Mouse (Mus musculus) layer of hippocampus, postnatal 25 days (tissue): ENCODE measurements around the gene Pspc1. TPM values are rescaled to one million over a fixed set of nuclear protein-coding genes. Genes with fewer than 3 reads are reported as not detected.
"Not testable (repeated sequence)": the region's sequence is repeated elsewhere in the genome, so short reads cannot be mapped to it uniquely, and the experiment has no call there.

Experiments
- DNase-seq, 2 experiments: peaks; one replicate each; pipeline ENCODE4 v3.0.0; 2022; ENCODE audit warnings: mixed read lengths in 2 of 2, low spot score in 1 of 2; ENCODE audit errors: extremely low spot score in 1 of 2
- total RNA-seq, 2 experiments: library from RNA; stranded (reverse); gene quantifications; 2 replicates each; pipeline ENCODE4 v1.2.3; 2021

Gene Pspc1
- total RNA-seq: 10 to 100 TPM; 51.2 to 55.6 TPM

DNA sequence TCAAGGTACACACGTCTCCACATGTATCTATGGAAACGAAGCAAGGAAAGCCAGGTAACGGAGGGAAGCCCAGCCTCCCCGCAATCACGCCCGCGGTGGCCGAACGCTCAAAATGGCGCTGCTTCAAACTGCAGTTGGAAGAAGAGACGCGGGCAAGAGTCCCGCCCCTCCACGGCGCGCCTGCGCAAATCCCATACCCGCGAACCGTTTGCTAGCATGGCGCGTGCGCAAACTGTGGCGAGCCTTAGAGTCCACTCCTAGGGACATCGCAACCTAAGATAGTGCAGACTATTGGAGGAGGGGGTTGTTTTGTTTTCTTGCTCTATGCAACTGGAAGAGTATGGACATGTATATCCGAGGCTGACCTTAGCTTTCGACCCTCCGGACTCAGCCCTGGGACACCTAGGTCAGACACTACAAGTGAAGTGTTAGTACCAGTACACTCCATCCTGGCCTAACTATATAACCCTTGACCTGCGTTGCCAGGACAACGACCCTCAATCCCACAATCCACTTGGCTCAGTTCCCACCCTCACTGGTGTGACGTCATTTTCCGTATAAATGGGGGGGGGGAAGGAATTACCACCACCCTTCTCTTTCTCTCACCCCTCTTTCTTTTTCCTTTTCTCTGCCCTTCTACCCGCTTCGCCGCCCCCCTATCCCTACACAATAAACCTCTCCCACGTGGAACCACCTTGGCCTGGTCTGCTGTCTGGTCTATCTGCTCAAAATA lies at the start of gene Pspc1:
Gene Pspc1 (minus strand): TSS at position 117 of the 733 bp plus-strand sequence.
- DNase-seq: peak; percentile 94 to 95

DNA sequence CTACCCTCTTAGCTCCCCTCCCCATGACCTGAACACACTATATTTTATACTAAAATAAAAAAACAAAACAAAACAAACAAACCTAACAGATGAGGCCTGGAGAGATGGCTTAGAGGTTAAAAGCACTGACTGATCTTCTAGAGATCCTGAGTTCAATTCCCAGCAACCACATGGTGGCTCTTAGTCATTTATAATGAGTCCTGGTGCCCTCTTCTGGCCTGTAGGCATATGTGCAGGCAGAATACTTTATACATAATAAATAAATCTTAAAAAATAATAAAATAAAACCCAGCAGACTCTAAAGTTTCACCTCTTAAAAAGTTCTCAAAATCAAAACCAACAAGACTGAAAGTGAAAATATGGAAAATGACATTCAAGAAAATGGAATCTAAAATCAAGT lies 46.4 kb upstream of the Pspc1 start:
- DNase-seq: no peak

DNA sequence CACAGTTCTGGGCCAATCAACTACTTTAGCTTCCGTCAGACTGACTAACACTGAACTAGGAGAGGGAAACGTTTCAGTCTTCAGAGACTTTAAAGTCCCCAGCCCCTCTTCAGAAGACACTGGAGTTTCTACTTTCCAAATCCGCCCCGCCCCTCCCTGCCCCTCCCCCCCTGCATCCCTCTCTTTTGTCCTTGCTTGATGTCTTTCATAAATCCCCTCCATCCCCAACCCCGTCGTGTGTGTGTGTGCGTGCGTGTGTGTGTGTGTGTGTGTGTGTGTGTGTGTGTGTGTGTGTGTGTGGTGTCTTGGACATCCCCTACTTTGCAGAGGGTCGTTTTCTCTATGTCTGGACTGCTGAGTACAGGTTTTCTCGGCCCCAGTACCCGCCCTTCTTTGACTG lies 39.5 kb upstream of the Pspc1 start:
- no peak for DNase-seq

DNA sequence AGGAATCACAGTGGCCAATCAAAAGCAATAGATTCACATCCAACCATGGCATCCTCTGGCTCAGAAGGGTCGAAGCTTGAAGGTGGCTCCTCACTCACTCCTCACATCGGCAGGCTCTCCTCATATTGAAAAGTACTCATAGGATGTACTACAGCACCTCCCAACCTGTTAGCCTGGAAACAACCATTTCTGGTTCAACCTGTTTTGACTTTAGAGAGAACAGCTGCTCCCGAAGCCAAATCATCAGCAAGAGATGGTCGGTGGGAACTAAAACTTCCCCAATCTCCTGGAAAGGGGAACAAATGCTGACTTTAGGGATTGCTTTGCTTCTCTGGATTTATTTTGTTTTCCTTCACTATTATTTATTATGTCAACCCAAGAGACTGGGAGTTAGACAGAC lies 39.0 kb upstream of the Pspc1 start:
- no peak for DNase-seq

DNA sequence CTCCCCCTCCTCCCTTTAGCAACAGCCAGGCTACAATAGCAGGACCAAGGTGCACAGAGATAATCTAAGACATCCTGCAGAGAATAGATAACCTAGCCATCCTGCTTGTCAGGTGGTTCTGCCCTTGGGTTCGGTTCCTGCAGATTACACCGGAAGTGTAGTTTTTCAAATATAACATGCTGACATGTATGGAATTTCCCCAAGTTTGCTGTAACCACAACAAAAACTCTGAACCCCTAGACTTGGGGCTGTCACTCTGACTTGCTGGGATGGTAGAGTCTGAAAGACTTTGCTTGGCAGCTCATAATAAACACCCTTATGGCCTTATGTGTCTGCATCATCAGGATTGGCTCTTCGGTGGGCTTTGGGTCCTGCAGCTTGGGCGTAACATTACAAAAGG lies 38.4 kb upstream of the Pspc1 start:
- DNase-seq: no peak

DNA sequence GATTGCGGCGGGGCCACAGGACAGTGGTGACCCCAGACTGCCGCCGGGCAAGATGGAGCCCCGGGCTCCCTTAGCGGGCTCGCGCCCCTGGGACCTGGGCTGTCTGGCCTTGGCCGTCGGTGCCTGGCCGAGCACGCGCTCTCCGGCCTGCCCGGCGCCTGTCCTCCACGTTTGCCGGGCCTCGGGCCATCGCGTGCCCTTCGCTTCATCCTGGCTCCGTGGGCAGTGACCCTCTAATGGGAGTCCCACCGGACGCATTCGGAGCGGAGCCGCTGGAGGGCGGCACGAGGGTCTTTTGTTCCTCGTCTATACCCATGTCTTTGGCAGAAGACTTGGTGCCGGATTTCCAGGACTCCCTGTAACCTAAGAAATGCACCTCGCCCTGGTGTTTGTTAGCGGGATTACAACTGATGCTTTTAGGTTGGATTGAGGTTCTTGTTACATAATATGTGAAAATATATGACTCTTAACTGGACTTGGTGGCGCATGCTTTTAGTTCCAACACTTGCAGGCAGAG lies 34.5 kb upstream of the Pspc1 start:
- DNase-seq: peak; percentile 50 to 59

DNA sequence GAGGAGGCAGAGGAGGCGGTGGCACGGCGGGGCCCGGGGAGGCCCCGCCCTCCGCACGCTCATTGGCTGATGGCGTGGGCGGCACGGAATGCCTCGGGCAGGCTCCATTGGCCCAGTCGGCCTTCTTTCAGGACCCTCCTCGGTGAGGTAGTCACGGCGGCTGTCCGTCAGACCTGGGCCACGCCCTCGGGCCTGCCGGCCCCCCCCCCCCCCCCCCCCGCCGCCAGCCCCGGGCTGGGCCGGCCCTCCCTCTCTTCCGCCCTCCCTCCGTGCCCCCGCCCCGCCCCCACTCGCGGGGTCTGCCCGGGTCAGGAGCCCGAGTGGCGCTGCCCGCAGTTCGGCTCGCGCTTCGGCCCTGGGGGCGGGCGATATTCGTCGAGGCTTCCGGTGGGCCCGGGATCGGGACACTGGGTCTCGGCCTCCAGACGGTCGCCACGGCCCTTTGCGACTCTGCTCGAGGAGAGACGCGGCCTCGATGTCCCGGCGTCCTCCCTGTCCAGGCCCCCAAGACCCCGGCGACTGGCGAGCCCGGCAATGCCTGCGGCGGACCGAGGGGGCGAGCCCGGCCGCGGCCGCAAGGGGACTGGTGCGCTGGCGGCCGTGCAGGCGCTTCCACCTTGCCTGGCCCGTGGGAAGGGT lies 33.7 kb upstream of the Pspc1 start, which contains the start of gene Zmym5:
Gene Zmym5 (minus strand): TSS at position 16 of the 639 bp plus-strand sequence.
- DNase-seq: peak; percentile 62 to 75

DNA sequence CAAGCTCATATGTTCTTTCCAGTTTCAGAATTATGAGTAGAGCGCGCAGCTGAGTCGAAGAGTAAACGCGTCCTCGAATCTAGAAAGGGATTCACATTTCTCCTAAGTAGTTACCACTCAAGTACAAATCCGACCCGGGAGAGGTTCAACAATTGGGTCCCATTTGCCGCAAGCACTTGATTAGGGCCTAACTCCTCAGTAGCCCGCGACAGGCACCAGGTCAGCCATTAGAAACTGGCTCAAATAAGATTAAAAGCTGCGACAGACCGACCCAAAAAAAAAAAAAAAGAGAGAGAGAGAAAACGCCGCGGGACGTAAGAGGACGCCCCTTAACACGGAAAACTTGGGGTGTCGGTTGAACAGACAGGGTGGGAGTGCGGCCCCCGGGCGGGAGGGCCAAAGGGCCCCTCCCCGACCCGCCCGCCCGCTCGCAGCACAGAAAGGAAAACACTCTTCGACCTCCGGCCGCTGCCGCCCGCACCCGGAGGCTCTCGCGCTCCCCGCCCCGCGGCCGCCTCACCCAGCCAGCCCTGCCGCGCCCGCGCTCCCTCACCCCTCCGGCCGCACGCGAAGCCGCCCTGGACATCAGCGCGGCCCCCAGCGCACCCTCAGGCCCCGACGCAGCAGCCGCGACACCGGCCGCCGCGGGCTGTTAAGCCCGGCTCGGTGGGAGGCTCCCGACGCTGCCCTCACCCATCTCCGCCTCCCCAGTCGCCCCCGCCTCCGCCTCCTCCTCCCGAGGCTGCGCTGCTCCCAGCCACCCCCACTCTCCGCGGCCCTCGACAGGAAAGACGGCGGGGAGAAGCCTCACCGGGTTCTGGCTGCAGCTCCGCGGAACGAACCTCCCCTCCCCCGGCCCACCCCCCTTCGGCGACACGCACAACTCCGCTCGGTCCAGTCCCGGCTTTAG lies 32.9 kb upstream of the Pspc1 start:
- peak; percentile 14 to 22 for DNase-seq

DNA sequence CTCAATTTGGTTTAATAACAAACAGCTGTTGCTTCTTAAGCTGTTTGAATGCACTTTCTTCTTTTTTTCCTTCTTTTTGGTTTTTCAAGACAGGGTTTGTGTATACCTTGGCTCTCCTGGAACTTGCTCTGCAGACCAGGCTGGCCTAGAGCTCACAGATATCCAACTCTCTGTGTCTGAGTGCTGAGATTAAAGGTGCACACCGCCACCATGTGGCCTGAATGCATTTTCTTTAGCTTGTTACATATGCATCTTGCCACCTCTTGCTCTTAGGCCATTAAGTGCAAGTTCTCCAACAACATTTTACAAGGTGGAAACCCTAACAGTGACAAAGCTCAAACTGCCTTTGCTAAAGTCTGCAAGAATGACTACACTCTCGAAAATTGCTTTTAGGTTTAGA lies 15.1 kb upstream of the Pspc1 start:
- peak in 1 of 2 experiments; percentile 20 for DNase-seq

DNA sequence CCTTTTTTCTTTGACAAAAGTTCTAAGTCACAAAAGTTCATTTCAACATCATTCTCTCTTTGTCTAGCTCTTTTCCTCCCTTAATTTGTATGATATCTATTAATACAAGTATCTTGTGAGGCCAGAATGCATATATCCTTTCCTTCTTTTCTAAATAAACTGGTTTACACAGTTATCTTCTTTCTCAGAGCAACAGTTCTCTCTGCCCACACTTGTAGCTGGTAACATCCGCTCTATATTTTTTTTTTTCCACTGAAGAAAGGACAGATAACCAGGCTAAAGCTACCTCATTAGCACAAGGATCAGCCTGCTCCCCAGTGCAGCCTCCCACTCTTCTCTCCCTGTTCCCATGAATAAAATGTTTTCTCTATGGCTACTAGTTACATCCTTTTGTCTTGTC lies 6.5 kb upstream of the Pspc1 start:
- no peak for DNase-seq

DNA sequence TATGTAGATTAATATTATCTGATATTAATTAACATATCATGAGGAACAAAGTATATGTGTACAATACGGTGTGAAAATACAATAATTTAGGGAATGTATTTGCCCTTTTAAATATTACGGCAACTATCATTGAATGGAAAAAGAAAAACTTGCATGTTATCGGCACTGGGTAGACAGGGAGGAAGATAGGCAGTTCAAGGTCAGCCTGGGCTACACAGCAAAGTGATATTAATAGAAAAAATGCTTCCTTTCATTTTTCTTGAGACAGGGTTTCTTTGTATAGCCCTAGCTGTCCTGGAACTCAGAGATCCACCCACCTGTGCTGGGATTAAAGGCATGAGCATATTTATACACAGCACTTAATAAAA lies 801 bp upstream of the Pspc1 start:
- DNase-seq: no peak

DNA sequence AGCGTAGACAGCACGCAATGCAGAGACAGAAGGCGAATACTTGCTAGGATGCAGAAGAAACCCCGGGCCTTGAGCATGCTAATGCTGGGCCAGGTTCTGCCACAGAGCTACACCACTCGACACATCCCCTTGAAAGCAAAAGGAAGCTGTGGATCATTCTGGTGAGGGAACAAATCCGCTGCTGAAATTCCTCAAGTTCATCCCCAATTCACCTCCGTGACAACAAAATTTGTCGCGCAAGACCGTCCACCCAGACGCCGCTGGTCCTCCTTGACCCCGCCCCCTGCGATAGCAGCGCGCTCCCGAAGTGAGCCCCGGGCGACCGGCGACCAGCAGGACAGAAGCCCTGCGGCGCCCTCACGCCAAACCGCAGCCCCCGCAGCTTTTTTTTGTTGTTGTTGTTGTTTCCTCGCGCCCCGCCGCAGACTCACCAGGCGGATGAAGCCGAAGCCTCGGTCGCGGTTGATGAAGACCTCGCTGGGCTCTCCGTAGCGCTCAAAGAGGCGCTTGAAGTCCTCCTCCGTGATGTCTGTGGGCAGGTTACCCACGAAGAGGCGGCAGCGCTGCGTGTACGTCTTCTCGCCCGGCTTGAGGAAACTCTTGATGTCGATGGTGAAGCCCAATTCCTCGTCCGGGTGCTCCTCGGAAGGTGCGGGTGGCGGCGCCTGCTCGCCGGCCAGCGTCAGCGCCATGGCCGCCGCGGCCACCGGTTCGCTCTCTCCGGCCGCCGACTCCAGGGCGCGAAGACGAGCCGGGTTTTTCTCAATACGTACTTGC lies 568 bp downstream of the Pspc1 start:
- DNase-seq: peak; percentile 37 to 58

DNA sequence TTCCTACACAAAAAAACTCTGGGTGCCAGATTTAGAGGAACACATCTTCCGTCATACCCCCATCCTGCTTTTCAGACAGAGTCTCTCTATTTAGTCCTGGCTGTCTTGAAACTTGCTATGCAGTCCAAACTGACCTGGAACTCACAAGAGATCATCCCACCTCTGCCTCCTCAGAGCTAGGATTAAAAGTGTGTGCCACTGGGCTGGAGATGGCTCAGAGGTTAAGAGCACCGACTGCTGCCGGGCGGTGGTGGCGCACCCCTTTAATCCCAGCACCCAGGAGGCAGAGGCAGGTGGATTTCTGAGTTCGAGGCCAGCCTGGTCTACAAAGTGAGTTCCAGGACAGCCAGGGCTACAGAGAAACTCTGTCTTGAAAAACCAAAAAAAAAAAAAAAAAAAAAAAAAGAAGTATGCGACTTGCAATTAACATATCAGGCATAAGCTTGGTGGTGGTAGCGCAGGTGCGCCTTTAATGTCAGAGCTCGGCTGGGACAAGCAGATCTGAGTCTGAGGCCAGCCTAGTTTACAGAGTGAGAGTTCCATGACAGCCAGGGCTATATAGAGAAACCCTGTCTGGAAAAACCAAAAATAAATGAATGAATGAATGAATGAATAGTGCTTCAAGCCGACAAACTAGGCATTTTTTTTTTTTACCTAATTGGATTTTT lies 1.4 kb downstream of the Pspc1 start:
- DNase-seq: no peak

DNA sequence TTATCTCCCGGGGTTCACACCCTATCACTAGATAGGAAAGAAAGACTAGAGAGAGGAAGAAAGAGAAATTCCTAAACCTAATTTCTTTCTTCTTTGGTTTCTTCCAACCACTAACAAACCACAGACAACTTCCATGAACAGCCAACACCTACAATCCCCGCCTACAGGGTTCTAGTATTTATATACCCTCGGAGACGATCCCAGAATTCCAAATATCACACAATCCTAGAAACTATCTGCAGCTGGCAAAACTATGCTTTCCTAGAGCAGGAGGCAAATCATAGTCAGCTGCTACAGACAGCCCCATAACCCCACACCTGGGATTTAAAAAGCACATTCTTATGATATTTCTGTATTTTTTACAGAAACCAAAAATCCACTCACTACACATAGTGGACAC lies 2.7 kb downstream of the Pspc1 start:
- no peak for DNase-seq

DNA sequence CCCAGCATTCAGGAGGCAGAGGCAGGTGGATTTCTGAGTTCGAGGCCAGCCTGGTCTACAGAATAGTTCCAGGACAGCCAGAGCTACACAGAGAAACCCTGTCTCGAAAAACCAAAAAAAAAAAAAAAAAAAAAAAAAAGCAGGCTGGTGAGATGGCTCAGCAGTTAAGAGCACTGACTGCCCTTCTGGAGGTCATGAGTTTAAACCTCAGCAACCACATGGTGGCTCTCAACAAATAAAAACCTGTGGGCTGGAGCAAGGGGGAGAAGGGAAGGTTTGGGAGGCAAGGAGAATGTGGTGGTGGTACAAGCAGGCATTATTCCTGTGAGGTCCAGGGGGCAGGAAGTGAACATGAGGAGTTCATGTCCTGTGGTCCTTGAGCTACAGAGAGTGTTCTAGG lies 11.7 kb downstream of the Pspc1 start:
- not testable (repeated sequence) for DNase-seq

DNA sequence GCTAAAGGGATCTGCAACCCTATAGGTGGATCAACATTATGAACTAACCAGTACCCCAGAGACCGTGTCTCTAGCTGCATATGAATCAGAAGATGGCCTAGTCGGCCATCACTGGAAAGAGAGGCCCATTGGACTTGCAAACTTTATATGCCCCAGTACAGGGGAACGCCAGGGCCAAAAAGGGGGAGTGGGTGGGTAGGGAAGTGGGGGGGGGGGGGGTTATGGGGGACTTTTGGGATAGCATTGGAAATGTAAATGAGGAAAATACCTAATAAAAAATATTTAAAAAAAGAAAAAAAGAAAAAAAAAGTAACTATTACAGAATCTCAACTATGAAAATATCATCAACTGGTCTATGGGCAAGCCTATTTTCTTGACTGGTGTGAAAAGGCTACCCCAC lies 13.0 kb downstream of the Pspc1 start:
- DNase-seq: not testable (repeated sequence)

DNA sequence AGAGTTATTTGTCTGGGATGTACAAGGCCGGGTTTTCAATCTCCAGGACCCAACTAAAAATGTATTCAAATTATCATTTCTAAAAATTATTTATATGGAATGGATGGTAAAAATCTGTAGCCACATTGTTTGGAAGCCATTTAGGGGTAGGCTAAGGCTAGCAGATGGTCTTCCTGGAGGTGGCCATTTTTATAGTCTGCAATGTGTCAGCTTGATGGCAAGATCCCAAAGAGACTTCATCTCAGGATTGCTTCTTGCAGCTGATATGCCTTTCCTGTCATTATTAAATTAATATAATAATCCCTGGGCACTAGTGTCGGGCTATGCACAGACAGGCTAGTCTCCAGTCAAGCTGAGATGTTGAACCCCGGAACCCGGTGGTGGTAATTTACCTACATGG lies 26.8 kb downstream of the Pspc1 start:
- no peak for DNase-seq

DNA sequence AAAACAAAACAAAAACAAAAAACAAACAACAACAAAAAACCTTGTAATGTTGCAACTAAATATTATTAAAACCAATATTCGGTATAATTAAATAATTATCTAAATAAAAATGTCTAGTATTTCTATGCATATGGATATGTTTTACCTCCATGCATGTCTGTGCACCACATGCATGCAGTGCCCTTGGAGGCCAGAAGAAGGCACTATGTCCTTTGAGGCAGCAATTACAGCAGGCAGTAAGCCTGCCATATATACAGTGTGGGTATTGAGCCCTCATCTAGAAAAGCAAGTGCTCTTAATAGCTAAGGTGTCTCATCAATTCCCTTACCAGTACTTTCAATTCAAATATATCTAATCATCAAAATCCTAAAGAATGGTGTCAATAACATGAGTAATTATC lies 37.9 kb downstream of the Pspc1 start:
- DNase-seq: no peak

DNA sequence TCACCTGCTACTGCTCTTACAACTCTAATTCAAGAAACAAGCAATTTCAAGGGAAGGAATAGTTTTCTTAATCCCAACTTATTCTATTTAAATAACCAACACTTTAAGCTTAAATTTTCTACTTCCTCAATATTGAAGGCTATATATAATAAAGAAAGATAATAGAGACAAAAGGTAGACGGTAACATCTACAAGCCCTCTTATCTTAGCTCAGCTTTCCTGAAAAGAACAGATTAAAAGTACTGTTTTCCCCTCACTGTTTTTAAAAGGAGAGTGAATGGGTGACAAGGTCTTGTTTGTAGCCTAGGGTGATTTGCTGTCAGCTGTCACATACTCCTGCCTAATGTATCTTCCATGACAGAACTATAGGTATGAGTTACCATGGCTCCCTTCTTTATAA lies 51.6 kb downstream of the Pspc1 start:
- DNase-seq: no peak

DNA sequence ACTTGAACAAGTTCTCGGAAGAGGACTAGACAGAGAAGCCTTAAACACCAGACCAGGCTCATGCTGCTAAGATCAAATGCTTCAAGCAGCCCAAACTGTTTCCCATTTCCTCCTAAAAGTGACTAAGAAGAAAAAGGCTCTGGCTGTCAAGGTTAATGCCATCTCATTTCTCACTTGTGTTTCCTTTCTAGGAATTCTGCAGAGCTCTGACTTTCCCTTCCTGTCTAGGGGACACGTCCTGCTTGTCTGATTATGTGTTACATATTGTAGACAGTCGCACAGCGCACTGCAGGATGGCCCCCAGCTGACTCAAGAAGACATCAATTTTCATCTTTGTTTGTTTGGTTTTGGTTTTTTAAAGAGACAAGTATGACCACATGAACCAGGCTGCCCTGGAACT lies 72.4 kb downstream of the Pspc1 start:
- DNase-seq: no peak
